Comparison of ENCODE assay signal across 8 mouse cellular contexts in the genomic region with DNA sequence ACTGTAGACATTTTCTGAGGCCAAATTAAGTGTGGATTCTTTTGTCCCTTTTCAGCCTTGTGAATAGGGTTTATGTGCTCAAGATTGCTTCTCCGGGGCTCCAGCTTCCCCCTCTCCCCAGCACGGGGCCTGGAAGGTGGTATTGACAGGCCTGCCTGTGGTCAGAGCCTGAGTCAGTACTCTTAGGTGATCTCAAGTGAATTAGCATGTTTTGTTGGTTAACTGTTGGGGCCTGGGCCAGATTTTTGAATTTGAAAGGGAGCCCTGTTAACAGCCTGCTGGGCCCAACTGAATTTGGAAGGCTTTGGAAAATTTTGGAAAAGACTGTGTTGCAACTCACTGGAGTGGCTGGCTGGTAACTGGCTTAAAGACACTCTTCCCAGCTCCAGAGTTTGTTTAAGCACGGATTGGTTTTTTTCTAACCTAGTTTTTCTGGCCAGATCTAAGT. TPM values are rescaled to one million over a fixed set of nuclear protein-coding genes. Genes with fewer than 3 reads are reported as not detected.
DNase-seq lines count a peak whose midpoint lies in the region; ATAC-seq and TF ChIP-seq lines count a peak whose summit lies in the region.

No protein-coding gene starts in this region.

- H3K9ac ChIP-seq in forebrain, embryonic 12.5 days = peak overlapping the region; percentile 100
- peak overlapping the region; percentile 88; the same call in 1 of the 2 replicates for H3K9ac ChIP-seq in liver, embryonic 11.5 days (ENCODE audit: low read depth, low read length)

- peak; percentile 87 for DNase-seq in brain, embryonic 14.5 days (ENCODE audit: low read depth)
- peak; percentile 57 for DNase-seq in heart, postnatal 25 days (ENCODE audit: low spot score)
- no peak for DNase-seq in liver, embryonic 11.5 days (ENCODE audit: low spot score)
- DNase-seq in natural killer cell, adult 2 months (ENCODE audit: low spot score in 2 of 2) = peak; percentile 39 to 58

- H3K9me3 ChIP-seq in megakaryocyte, embryonic 14.5 days = no peaks in the 10 kb centered on the region
- H3K9me3 ChIP-seq in forebrain, embryonic 12.5 days = no peaks in the 10 kb centered on the region
- H3K9me3 ChIP-seq in liver, embryonic 11.5 days (ENCODE audit: control insufficient read depth, low read length) = no peaks in the 10 kb centered on the region

- TF ChIP-seq CTCF in brain, embryonic 14.5 days (IDR thresholded peaks at IDR 0.05; ENCODE audit: borderline replicate concordance, extremely low read depth, insufficient read depth, insufficient read length) = no peak

- peaks cover 65% of the 10 kb centered on the region for H3K4me1 ChIP-seq in megakaryocyte, embryonic 14.5 days
- peaks cover 56% of the 10 kb centered on the region for H3K4me1 ChIP-seq in forebrain, embryonic 12.5 days
- peaks cover 14% of the 10 kb centered on the region for H3K4me1 ChIP-seq in liver, embryonic 11.5 days (replicated peaks; ENCODE audit: control insufficient read depth, insufficient read depth, low read length)

- WGBS in forebrain, embryonic 12.5 days = 0% methylated on average over 3 of the region's 3 CpGs
- WGBS in liver, embryonic 11.5 days = 13% methylated on average over 3 of the region's 3 CpGs

- H3K27ac ChIP-seq in forebrain, embryonic 12.5 days = peak overlapping the region; percentile 99
- no peak overlapping the region for H3K27ac ChIP-seq in liver, embryonic 11.5 days (ENCODE audit: low read depth, low read length)

- peak overlapping the region; percentile 95 for H3K4me3 ChIP-seq in megakaryocyte, embryonic 14.5 days (replicated peaks)
- H3K4me3 ChIP-seq in forebrain, embryonic 12.5 days (replicated peaks) = peak overlapping the region; percentile 98
- peak overlapping the region; percentile 83 for H3K4me3 ChIP-seq in liver, embryonic 11.5 days (ENCODE audit: low read depth, low read length)

- peaks cover 11% of the 10 kb centered on the region for H3K27me3 ChIP-seq in megakaryocyte, embryonic 14.5 days (replicated peaks)
- H3K27me3 ChIP-seq in forebrain, embryonic 12.5 days = no peaks in the 10 kb centered on the region
- H3K27me3 ChIP-seq in liver, embryonic 11.5 days (replicated peaks; ENCODE audit: control insufficient read depth, insufficient read depth, low read length) = 0 out of 2 replicates have a peak, but pooled peaks cover 4% of the 10 kb centered on the region

- ATAC-seq in megakaryocyte, adult 5-6 weeks (ENCODE audit: poor library complexity, severe bottlenecking) = no peak
- ATAC-seq in forebrain, embryonic 12.5 days (ENCODE audit: low FRiP score) = no peak
- ATAC-seq in liver, embryonic 11.5 days (replicated peaks; ENCODE audit: low FRiP score) = no peak
- no peak for ATAC-seq in erythroid progenitor cell, adult 5-6 weeks (replicated peaks; ENCODE audit: low FRiP score, poor library complexity, severe bottlenecking)

- intact Hi-C loops in heart, postnatal 25 days (cut with DNase I) = loop anchor here (5.0 kb wide), 1 partner anchor 35 kb away; no protein-coding TSS in a partner anchor

- peak overlapping the region; percentile 76 for H3K4me2 ChIP-seq in forebrain, embryonic 12.5 days
- peak overlapping the region; percentile 77 for H3K4me2 ChIP-seq in liver, embryonic 11.5 days

- no peak for TF ChIP-seq POLR2A in brain, embryonic 14.5 days (IDR thresholded peaks at IDR 0.05; ENCODE audit: borderline replicate concordance, extremely low read depth, insufficient read depth, insufficient read length, poor library complexity, severe bottlenecking)

- H3K36me3 ChIP-seq in megakaryocyte, embryonic 14.5 days (replicated peaks; ENCODE audit: low read length) = peaks cover 26% of the 10 kb centered on the region
- H3K36me3 ChIP-seq in forebrain, embryonic 12.5 days (replicated peaks) = peaks cover 23% of the 10 kb centered on the region
- no peaks in the 10 kb centered on the region for H3K36me3 ChIP-seq in liver, embryonic 11.5 days (ENCODE audit: control insufficient read depth, insufficient read depth, low read length)

RNA-seq across cellular contexts. Expression of a gene that starts 2.0 kb away (rescaled TPM):
- 13.5 and 22.8 TPM in 2 replicates for polyA plus RNA-seq in megakaryocyte, embryonic 14.5 days (2012; ENCODE audit: insufficient read depth, low replicate concordance)
- total RNA-seq in megakaryocyte, adult 5-6 weeks (2015) = 52.1 and 52.3 TPM in 2 replicates
- 190 and 228 TPM in 2 replicates for total RNA-seq in megakaryocyte, adult 5-6 weeks (2017)
- 358 and 424 TPM in 2 replicates for polyA plus RNA-seq in brain, embryonic 14.5 days (2012; rRNA removed)
- 55.9 and 73.9 TPM in 2 replicates for polyA plus RNA-seq in forebrain, embryonic 12.5 days (2016; fragmentation: Nextera tagmentation; extraction: Ambion mirVana)
- 100 to 1,000 TPM; 155 to 174 TPM for total RNA-seq in heart, postnatal 25 days (2021)
- polyA plus RNA-seq in liver, embryonic 11.5 days (2014; fragmentation: Nextera tagmentation; extraction: Ambion mirVana) = 12.5 and 13.6 TPM in 2 replicates
- total RNA-seq in erythroid progenitor cell, adult 5-6 weeks (2015; ENCODE audit: low replicate concordance) = 15.9 and 28.1 TPM in 2 replicates
- 13.2 and 28.7 TPM in 2 replicates for total RNA-seq in erythroid progenitor cell, adult 5-6 weeks (2017; ENCODE audit: low replicate concordance)
